Mouse (Mus musculus) ES-E14 (cell line): ENCODE results near the gene Gm21983. TPM values are rescaled to one million over a fixed set of nuclear protein-coding genes. Genes with fewer than 3 reads are reported as not detected.

Source experiments
- DNase-seq: peaks from one replicate; pipeline ENCODE4 v3.0.0-alpha.2; 2013; ENCODE audit warnings: low read depth, low spot score
- H3K27ac ChIP-seq: 2 replicates; pipeline ENCODE4 v1.5.1; 2012; ENCODE audit warnings: low read depth, mild to moderate bottlenecking, low read length, moderate library complexity, mixed read lengths; ENCODE audit not compliant: poor library complexity, insufficient read depth, severe bottlenecking
- H3K36me3 ChIP-seq: 2 replicates; pipeline ENCODE4 v1.6.1; 2012; ENCODE audit warnings: mild to moderate bottlenecking, low read length, moderate library complexity, mixed read lengths; ENCODE audit not compliant: control insufficient read depth, poor library complexity, insufficient read depth, severe bottlenecking
- H3K4me1 ChIP-seq, 2 experiments: fragments of 150-350 bp in 1 of 2; sonication (generic) in 1 of 2; 2 replicates each; pipeline ENCODE4 v1.6.1; 2012; ENCODE audit warnings: low read length in 2 of 2, mild to moderate bottlenecking in 1 of 2, mixed read lengths in 1 of 2; ENCODE audit not compliant: control insufficient read depth in 2 of 2, insufficient read depth in 2 of 2, poor library complexity in 1 of 2
- H3K4me3 ChIP-seq, 2 experiments: fragments of 150-350 bp in 1 of 2; sonication (generic) in 1 of 2; 2 replicates each; pipeline ENCODE4 v1.5.1; 2012; ENCODE audit warnings: low read length in 2 of 2, low read depth in 1 of 2, mild to moderate bottlenecking in 1 of 2, mixed read lengths in 1 of 2; ENCODE audit not compliant: insufficient read depth in 1 of 2, poor library complexity in 1 of 2, severe bottlenecking in 1 of 2
- H3K9ac ChIP-seq: 2 replicates; pipeline ENCODE4 v1.6.1; 2012; ENCODE audit warnings: low read depth, mild to moderate bottlenecking, low read length, mixed read lengths; ENCODE audit not compliant: poor library complexity, insufficient read depth, severe bottlenecking
- H3K9me3 ChIP-seq: fragments of 150-350 bp; sonication (generic); 2 replicates; pipeline ENCODE4 v1.6.1; 2012; ENCODE audit warnings: low read depth, mild to moderate bottlenecking, low read length; ENCODE audit not compliant: control insufficient read depth, insufficient read depth
- CHD2 ChIP-seq: IDR thresholded peaks from 2 replicates; pipeline ENCODE4 v1.6.1; 2014; ENCODE audit warnings: mild to moderate bottlenecking, low read depth, low read length, inconsistent platforms
- HCFC1 ChIP-seq: IDR thresholded peaks from 2 replicates; pipeline ENCODE4 v1.6.1; 2012; ENCODE audit warnings: low read length, inconsistent platforms, borderline replicate concordance; ENCODE audit not compliant: insufficient read depth
- MAFK ChIP-seq: IDR thresholded peaks from 2 replicates; pipeline ENCODE4 v1.6.1; 2014; ENCODE audit warnings: mild to moderate bottlenecking, low read depth, low read length, inconsistent platforms; ENCODE audit not compliant: insufficient read depth
- ZC3H11A ChIP-seq: IDR thresholded peaks from 2 replicates; pipeline ENCODE4 v1.6.1; 2012; ENCODE audit warnings: low read depth, mild to moderate bottlenecking, inconsistent platforms, low read length, borderline replicate concordance
- ZNF384 ChIP-seq: IDR thresholded peaks from 2 replicates; pipeline ENCODE4 v1.6.1; 2012; ENCODE audit warnings: low read depth, low read length, inconsistent platforms
- in situ Hi-C, 2 experiments: fragments of 600-800 bp; cut with MboI; formaldehyde crosslinking; loops; one replicate each; pipeline ENCODE4 v1.15.1; 2025; ENCODE audit warnings: low sequenced_read_pairs in 2 of 2, inconsistent platforms in 1 of 2; ENCODE audit not compliant: unreplicated experiment in 2 of 2
- total RNA-seq: library from RNA; depleted of rRNA; stranded (reverse); fragments of 300-350 nt; gene quantifications from 2 replicates; pipeline ENCODE4 v1.2.3, GENCODE M21; 2012; rRNA removed

Gene Gm21983
- total RNA-seq, 1 experiment, result not detected

GRCm38 (mm10) chr7:27124969-27125368 lies 55.9 kb downstream of the Gm21983 start:
- Histone ChIP-seq H3K36me3 (no peaks in the 10 kb centered on the region), H3K9me3 (no peaks in the 10 kb centered on the region), H3K9ac (no peak overlapping the region), H3K27ac (no peak overlapping the region), H3K4me1 (no peaks in the 10 kb centered on the region), H3K4me3 (no peak overlapping the region)
- DNase-seq, result no peak
- no peak for TF ChIP-seq MAFK
- no peak for TF ChIP-seq ZNF384
- no peak for TF ChIP-seq CHD2
- no peak for TF ChIP-seq ZC3H11A
- no peak for TF ChIP-seq HCFC1
- in situ Hi-C loops, result loop anchor here in 1 of 2 experiments (10.0 kb wide), 1 partner anchor 350 kb away; no protein-coding TSS in a partner anchor

GRCm38 (mm10) chr7:27124305-27124832 lies 56.5 kb downstream of the Gm21983 start:
- Histone ChIP-seq H3K9ac (no peak overlapping the region), H3K27ac (no peak overlapping the region), H3K36me3 (no peaks in the 10 kb centered on the region), H3K4me1 (no peaks in the 10 kb centered on the region), H3K9me3 (no peaks in the 10 kb centered on the region), H3K4me3 (no peak overlapping the region)
- TF ChIP-seq ZNF384 (no peak), MAFK (no peak), HCFC1 (no peak), CHD2 (no peak), ZC3H11A (no peak)
- DNase-seq, result no peak
- in situ Hi-C loops, result loop anchor here in 1 of 2 experiments (10.0 kb wide), 1 partner anchor 350 kb away; no protein-coding TSS in a partner anchor

- H3K4me3 ChIP-seq, result no peak within 1 kb of the TSS
- H3K9ac ChIP-seq, result no peak within 1 kb of the TSS
- H3K9me3 ChIP-seq, result no peaks in the 10 kb centered on the region
- H3K27ac ChIP-seq, result no peak within 1 kb of the TSS
- DNase-seq, result no peak
- H3K4me1 ChIP-seq, result no peaks in the 10 kb centered on the region; a peak in 1 of 4 replicates
- in situ Hi-C loops, result loop anchor here in 1 of 2 experiments (10.0 kb wide), 1 partner anchor 345 kb away; no protein-coding TSS in a partner anchor
- no peaks in the 10 kb centered on the region for H3K36me3 ChIP-seq
- TF ChIP-seq MAFK (no peak), ZNF384 (no peak), CHD2 (no peak), ZC3H11A (no peak), HCFC1 (no peak)
These were observed 61.2 kb downstream of the Gm21983 start, which contains the start of gene Cyp2f2 for GRCm38 (mm10) chr7:27119676-27120075. Gene Cyp2f2, plus strand, starts transcription at chr7:27119909.

Other genes with a start within 250 kb of the Gm21983 start
- not detected in 2 replicates for gene Cyp2a22, start 241.7 kb downstream of the Gm21983 start, total RNA-seq
- not detected in 2 replicates for gene Cyp2a12, start 152.0 kb downstream of the Gm21983 start, total RNA-seq
- not detected in 2 replicates for gene Cyp2f2, start 61.2 kb downstream of the Gm21983 start, total RNA-seq
- 0.32 and 0.58 TPM in 2 replicates for gene Cyp2t4, start 27.4 kb downstream of the Gm21983 start, total RNA-seq
- 53.4 and 56.3 TPM in 2 replicates for gene Egln2, start 14.3 kb downstream of the Gm21983 start, total RNA-seq
- 28.3 and 44.2 TPM in 2 replicates for gene Rab4b, start 2.2 kb downstream of the Gm21983 start, total RNA-seq
- gene Mia, start 71 bp upstream of the Gm21983 start, total RNA-seq, result 12.5 and 36.3 TPM in 2 replicates
- 10.4 and 12.0 TPM in 2 replicates for gene BC024978, start 14.7 kb upstream of the Gm21983 start, total RNA-seq
- 113 and 129 TPM in 2 replicates for gene Snrpa, start 15.2 kb upstream of the Gm21983 start, total RNA-seq
- 10.5 and 12.6 TPM in 2 replicates for gene Itpkc, start 47.6 kb upstream of the Gm21983 start, total RNA-seq
- gene Coq8b, start 51.9 kb upstream of the Gm21983 start, total RNA-seq, result 12.8 and 18.3 TPM in 2 replicates
- gene Numbl, start 77.3 kb upstream of the Gm21983 start, total RNA-seq, result 11.9 and 14.1 TPM in 2 replicates
- gene Ltbp4, start 156.6 kb upstream of the Gm21983 start, total RNA-seq, result 65.8 and 114 TPM in 2 replicates
- 28.8 and 45.5 TPM in 2 replicates for gene Shkbp1, start 174.9 kb upstream of the Gm21983 start, total RNA-seq
- 1.4 and 1.5 TPM in 2 replicates for gene Gm20479, start 176.3 kb upstream of the Gm21983 start, total RNA-seq